Mouse (Mus musculus): Measurements from ENCODE around the gene Dlx3. TPM values are rescaled to one million over a fixed set of nuclear protein-coding genes. Genes with fewer than 3 reads are reported as not detected.

The Dlx3 gene
- polyA plus RNA-seq, 1 experiment from 2014 or later: 0.27 TPM

GRCm38 (mm10) chr11:95133321-95133720 is 13.4 kb downstream of the Dlx3 start:
- H3K9ac ChIP-seq (replicated peaks): no peak overlapping the region
- H3K4me2 ChIP-seq (replicated peaks): no peak overlapping the region
- no peak overlapping the region for H3K4me3 ChIP-seq (replicated peaks)
- peaks cover 10% of the 10 kb centered on the region for H3K4me1 ChIP-seq (replicated peaks)
- H3K27me3 ChIP-seq: peaks cover 49% of the 10 kb centered on the region
- ATAC-seq: no peak
- no peaks in the 10 kb centered on the region for H3K36me3 ChIP-seq
- H3K9me3 ChIP-seq: no peaks in the 10 kb centered on the region
- H3K27ac ChIP-seq: no peak overlapping the region
- 78% methylated on average over 6 of the region's 6 CpGs for WGBS

GRCm38 (mm10) chr11:95137281-95137680 is 17.4 kb downstream of the Dlx3 start:
- H3K9me3 ChIP-seq: no peaks in the 10 kb centered on the region
- no peak overlapping the region for H3K4me3 ChIP-seq (replicated peaks)
- no peaks in the 10 kb centered on the region for H3K36me3 ChIP-seq
- H3K27me3 ChIP-seq: peaks cover 65% of the 10 kb centered on the region
- H3K9ac ChIP-seq (replicated peaks): no peak overlapping the region
- H3K4me1 ChIP-seq (replicated peaks): peaks cover 22% of the 10 kb centered on the region
- 26% methylated on average over 6 of the region's 6 CpGs for WGBS
- H3K27ac ChIP-seq: no peak overlapping the region
- no peak overlapping the region for H3K4me2 ChIP-seq (replicated peaks)
- ATAC-seq: no peak

GRCm38 (mm10) chr11:95139871-95140270 is 20.0 kb downstream of the Dlx3 start:
- Histone ChIP-seq H3K4me2 (replicated peaks) (no peak overlapping the region), H3K27ac (no peak overlapping the region), H3K27me3 (peaks cover 89% of the 10 kb centered on the region), H3K9me3 (no peaks in the 10 kb centered on the region), H3K4me3 (replicated peaks) (no peak overlapping the region), H3K4me1 (replicated peaks) (peaks cover 29% of the 10 kb centered on the region), H3K36me3 (no peaks in the 10 kb centered on the region), H3K9ac (replicated peaks) (no peak overlapping the region)
- no peak for ATAC-seq
- WGBS: 54% methylated on average over 5 of the region's 5 CpGs

GRCm38 (mm10) chr11:95142258-95142657 is 22.3 kb downstream of the Dlx3 start:
- no peak overlapping the region for H3K4me3 ChIP-seq (replicated peaks)
- no peak overlapping the region for H3K9ac ChIP-seq (replicated peaks)
- no peaks in the 10 kb centered on the region for H3K9me3 ChIP-seq
- H3K27ac ChIP-seq: no peak overlapping the region
- peaks cover 100% of the 10 kb centered on the region for H3K27me3 ChIP-seq
- peaks cover 42% of the 10 kb centered on the region for H3K4me1 ChIP-seq (replicated peaks)
- H3K4me2 ChIP-seq (replicated peaks): no peak overlapping the region
- no peak for ATAC-seq
- 11% methylated on average over 10 of the region's 10 CpGs for WGBS
- no peaks in the 10 kb centered on the region for H3K36me3 ChIP-seq

GRCm38 (mm10) chr11:95142980-95143575 is 23.2 kb downstream of the Dlx3 start:
- peaks cover 100% of the 10 kb centered on the region for H3K27me3 ChIP-seq
- no peak overlapping the region for H3K9ac ChIP-seq (replicated peaks)
- 0 out of 2 replicates have a peak overlapping the region, but pooled peaks have one; percentile 4 for H3K4me3 ChIP-seq (replicated peaks)
- no peak overlapping the region for H3K27ac ChIP-seq
- WGBS: 2% methylated on average over 39 of the region's 39 CpGs
- H3K36me3 ChIP-seq: no peaks in the 10 kb centered on the region
- H3K4me2 ChIP-seq (replicated peaks): peak overlapping the region; percentile 9; the same call in 1 of the 2 replicates
- peaks cover 36% of the 10 kb centered on the region for H3K4me1 ChIP-seq (replicated peaks)
- no peak for ATAC-seq
- H3K9me3 ChIP-seq: no peaks in the 10 kb centered on the region

- WGBS: 4% methylated on average over 4 of the region's 4 CpGs
- no peak for ATAC-seq
- peaks cover 100% of the 10 kb centered on the region for H3K27me3 ChIP-seq
These were observed 23.7 kb downstream of the Dlx3 start for GRCm38 (mm10) chr11:95143663-95144062.

GRCm38 (mm10) chr11:95144091-95144945 is 24.4 kb downstream of the Dlx3 start:
- Histone ChIP-seq H3K36me3 (no peaks in the 10 kb centered on the region), H3K9me3 (no peaks in the 10 kb centered on the region), H3K4me3 (replicated peaks) (no peak overlapping the region), H3K27ac (no peak overlapping the region), H3K9ac (replicated peaks) (no peak overlapping the region), H3K27me3 (peaks cover 100% of the 10 kb centered on the region), H3K4me2 (replicated peaks) (no peak overlapping the region), H3K4me1 (replicated peaks) (peaks cover 24% of the 10 kb centered on the region)
- ATAC-seq: no peak
- WGBS: 9% methylated on average over 9 of the region's 9 CpGs

More at GRCm38 (mm10) chr11:95143663-95144062, 23.7 kb downstream of the Dlx3 start:
- Histone ChIP-seq H3K9ac (replicated peaks) (no peak overlapping the region), H3K27ac (no peak overlapping the region), H3K4me2 (replicated peaks) (no peak overlapping the region), H3K4me3 (replicated peaks) (no peak overlapping the region), H3K9me3 (no peaks in the 10 kb centered on the region), H3K4me1 (replicated peaks) (peaks cover 31% of the 10 kb centered on the region), H3K36me3 (no peaks in the 10 kb centered on the region)

- Histone ChIP-seq H3K27ac (no peak overlapping the region), H3K4me1 (replicated peaks) (peaks cover 21% of the 10 kb centered on the region), H3K4me2 (replicated peaks) (peak overlapping the region; percentile 58), H3K27me3 (peaks cover 100% of the 10 kb centered on the region), H3K9ac (replicated peaks) (no peak overlapping the region), H3K36me3 (no peaks in the 10 kb centered on the region), H3K9me3 (no peaks in the 10 kb centered on the region; the same call in 1 of the 2 replicates), H3K4me3 (replicated peaks) (peak overlapping the region; percentile 35; the same call in 1 of the 2 replicates)
- WGBS: 1% methylated on average over 34 of the region's 34 CpGs
- ATAC-seq: no peak
These were observed 25.1 kb downstream of the Dlx3 start for GRCm38 (mm10) chr11:95144946-95145483.

GRCm38 (mm10) chr11:95145851-95146403 is 26.0 kb downstream of the Dlx3 start, which contains the start of gene Dlx4:
TSS of gene Dlx4 (minus strand) at chr11:95146263.
- peak within 1 kb of the TSS; percentile 58 for H3K4me2 ChIP-seq (replicated peaks)
- ATAC-seq: peak; percentile 34; the same call in 1 of the 2 replicates

GRCm38 (mm10) chr11:95148754-95149153 is 28.8 kb downstream of the Dlx3 start:
- no peak overlapping the region for H3K4me2 ChIP-seq (replicated peaks)
- no peak for ATAC-seq
- peaks cover 20% of the 10 kb centered on the region for H3K4me1 ChIP-seq (replicated peaks)
- H3K27me3 ChIP-seq: peaks cover 100% of the 10 kb centered on the region
- under 1% methylated on average over 9 of the region's 9 CpGs for WGBS
- no peak overlapping the region for H3K4me3 ChIP-seq (replicated peaks)
- H3K27ac ChIP-seq: no peak overlapping the region
- H3K36me3 ChIP-seq: no peaks in the 10 kb centered on the region
- H3K9ac ChIP-seq (replicated peaks): no peak overlapping the region
- H3K9me3 ChIP-seq: no peaks in the 10 kb centered on the region; the same call in 1 of the 2 replicates

More at GRCm38 (mm10) chr11:95145851-95146403, 26.0 kb downstream of the Dlx3 start, which contains the start of gene Dlx4:
- no peaks in the 10 kb centered on the region for H3K36me3 ChIP-seq
- peaks cover 25% of the 10 kb centered on the region for H3K4me1 ChIP-seq (replicated peaks)
- under 1% methylated on average over 48 of the region's 48 CpGs for WGBS
- H3K27ac ChIP-seq: no peak within 1 kb of the TSS
- H3K9ac ChIP-seq (replicated peaks): peak within 1 kb of the TSS; percentile 29; the same call in 1 of the 2 replicates
- H3K27me3 ChIP-seq: peaks cover 100% of the 10 kb centered on the region
- H3K4me3 ChIP-seq (replicated peaks): peak within 1 kb of the TSS; percentile 35
- H3K9me3 ChIP-seq: no peaks in the 10 kb centered on the region; the same call in 1 of the 2 replicates

GRCm38 (mm10) chr11:95149462-95150268 is 29.7 kb downstream of the Dlx3 start:
- no peak overlapping the region for H3K9ac ChIP-seq (replicated peaks)
- no peak overlapping the region for H3K4me3 ChIP-seq (replicated peaks)
- no peak overlapping the region for H3K4me2 ChIP-seq (replicated peaks)
- no peak overlapping the region for H3K27ac ChIP-seq
- no peak for ATAC-seq
- peaks cover 96% of the 10 kb centered on the region for H3K27me3 ChIP-seq
- H3K9me3 ChIP-seq: no peaks in the 10 kb centered on the region; the same call in 1 of the 2 replicates
- 1% methylated on average over 27 of the region's 27 CpGs for WGBS
- H3K4me1 ChIP-seq (replicated peaks): peaks cover 20% of the 10 kb centered on the region
- no peaks in the 10 kb centered on the region for H3K36me3 ChIP-seq

Data from midbrain, embryonic 13.5 days (tissue).